Mouse (Mus musculus) heart, embryonic 12.5 days (tissue): Measurements from ENCODE around the gene Trappc10. TPM values are rescaled to one million over a fixed set of nuclear protein-coding genes. Genes with fewer than 3 reads are reported as not detected.
A peak's percentile ranks its signal among the peaks of the same experiment; 100 is the strongest.

ENCODE experiments used
- ATAC-seq: fragments of 200-750 bp; cut with Nextera tagmentation; 2 replicates; pipeline ENCODE4 v1.8.0; 2017; ENCODE audit warnings: moderate TSS enrichment, moderate library complexity; ENCODE audit not compliant: insufficient number of reproducible peaks, low FRiP score
- H3K27ac ChIP-seq: fragments of 300-500 bp; sonication (generic); 2 replicates; pipeline ENCODE4 v1.5.1; 2016; ENCODE audit warnings: mild to moderate bottlenecking, moderate library complexity; ENCODE audit not compliant: poor library complexity, severe bottlenecking
- H3K27me3 ChIP-seq: fragments of 300-500 bp; sonication (generic); replicated peaks from 2 replicates; pipeline ENCODE4 v1.6.1; 2016; ENCODE audit warnings: mild to moderate bottlenecking, moderate library complexity
- H3K36me3 ChIP-seq: fragments of 300-500 bp; sonication (generic); 2 replicates; pipeline ENCODE4 v1.6.1; 2016; ENCODE audit warnings: mild to moderate bottlenecking, moderate library complexity
- H3K4me1 ChIP-seq: fragments of 300-500 bp; sonication (generic); replicated peaks from 2 replicates; pipeline ENCODE4 v1.6.1; 2016; ENCODE audit warnings: mild to moderate bottlenecking
- H3K4me2 ChIP-seq: fragments of 300-500 bp; sonication (generic); 2 replicates; pipeline ENCODE4 v1.6.1; 2016; ENCODE audit warnings: mild to moderate bottlenecking, moderate library complexity
- H3K4me3 ChIP-seq: fragments of 300-500 bp; sonication (generic); 2 replicates; pipeline ENCODE4 v1.5.1; 2016; ENCODE audit warnings: mild to moderate bottlenecking
- H3K9ac ChIP-seq: fragments of 300-500 bp; sonication (generic); 2 replicates; pipeline ENCODE4 v1.6.1; 2016; ENCODE audit warnings: mild to moderate bottlenecking, moderate library complexity
- H3K9me3 ChIP-seq: fragments of 300-500 bp; sonication (generic); replicated peaks from 2 replicates; pipeline ENCODE4 v1.6.1; 2016; ENCODE audit warnings: mild to moderate bottlenecking, moderate library complexity
- WGBS: fragments of 180-500 bp; shearing (Covaris S2); methylation state at CpG from one replicate; pipeline ENCODE4 v1.1.7; 2016; 5-methylcytosine and 5-hydroxymethylcytosine counted together
- polyA plus RNA-seq: library from polyadenylated mRNA; unstranded; fragments of >200 nt; fragmentation: Nextera tagmentation; extraction: Ambion mirVana; gene quantifications from 2 replicates; pipeline ENCODE4 v1.2.1, GENCODE M21; 2016

Gene Trappc10
- polyA plus RNA-seq, 1 experiment from 2014 or later, result 14.5 TPM

DNA sequence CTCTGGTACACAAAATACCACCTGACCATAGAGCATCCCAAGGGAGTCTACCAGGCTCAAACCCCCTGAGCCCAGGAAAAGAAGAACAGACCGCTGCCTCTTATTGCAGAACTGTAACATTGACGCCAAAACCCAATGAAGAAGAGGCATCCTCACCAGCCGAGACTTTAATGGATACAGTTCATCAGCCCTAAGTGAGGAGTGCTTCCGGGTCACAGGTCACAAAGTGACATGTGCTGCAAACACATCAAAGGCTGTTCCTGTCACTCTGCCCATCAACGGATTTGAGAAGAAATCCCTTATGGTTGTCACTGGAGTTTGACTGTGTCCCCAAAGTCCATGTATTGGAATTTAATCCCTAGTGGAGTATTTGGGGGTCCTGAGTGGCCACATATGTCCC is 14.8 kb upstream of the Trappc10 start:
- WGBS, result 70% methylated on average over 5 of the region's 5 CpGs
- ATAC-seq, result no peak
- no peak overlapping the region for H3K4me2 ChIP-seq

DNA sequence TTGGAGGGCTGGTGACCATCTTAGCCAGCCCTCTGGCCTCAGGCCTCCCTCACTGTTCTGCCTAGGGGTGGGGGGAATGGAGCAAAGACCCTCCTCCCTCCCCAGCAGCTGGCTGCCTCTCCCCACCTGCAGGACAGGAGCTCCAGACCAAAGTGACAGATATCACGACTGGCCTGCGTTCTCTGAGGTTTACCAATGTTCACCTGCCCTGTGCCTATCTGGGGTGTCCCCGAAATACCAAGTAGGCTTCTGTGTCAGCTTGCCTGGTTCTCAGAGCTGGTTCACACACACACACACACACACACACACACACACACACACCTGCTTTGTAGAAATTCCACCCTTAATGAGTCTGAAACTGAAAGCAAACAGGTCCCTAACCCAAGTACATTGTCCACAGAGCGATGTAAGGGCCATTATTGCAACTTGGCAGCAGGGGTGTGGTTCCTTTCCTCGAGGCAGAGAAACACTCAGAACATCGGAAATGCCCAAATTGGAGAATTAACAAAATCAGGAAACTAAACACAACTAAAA is 13.8 kb upstream of the Trappc10 start:
- H3K9me3 ChIP-seq, result no peaks in the 10 kb centered on the region
- H3K4me3 ChIP-seq, result no peak overlapping the region
- H3K27me3 ChIP-seq, result peaks cover 10% of the 10 kb centered on the region
- no peaks in the 10 kb centered on the region; the same call in 1 of the 2 replicates for H3K4me1 ChIP-seq
- no peaks in the 10 kb centered on the region for H3K36me3 ChIP-seq
- no peak overlapping the region for H3K4me2 ChIP-seq
- ATAC-seq, result no peak
- H3K27ac ChIP-seq, result no peak overlapping the region
- no peak overlapping the region for H3K9ac ChIP-seq
- WGBS, result 75% methylated on average over 6 of the region's 6 CpGs

More for the DNA sequence above, 14.8 kb upstream of the Trappc10 start:
- Histone ChIP-seq H3K4me3 (no peak overlapping the region), H3K9me3 (no peaks in the 10 kb centered on the region), H3K9ac (no peak overlapping the region), H3K27ac (no peak overlapping the region), H3K4me1 (no peaks in the 10 kb centered on the region; the same call in 1 of the 2 replicates), H3K36me3 (no peaks in the 10 kb centered on the region), H3K27me3 (peaks cover 10% of the 10 kb centered on the region)

DNA sequence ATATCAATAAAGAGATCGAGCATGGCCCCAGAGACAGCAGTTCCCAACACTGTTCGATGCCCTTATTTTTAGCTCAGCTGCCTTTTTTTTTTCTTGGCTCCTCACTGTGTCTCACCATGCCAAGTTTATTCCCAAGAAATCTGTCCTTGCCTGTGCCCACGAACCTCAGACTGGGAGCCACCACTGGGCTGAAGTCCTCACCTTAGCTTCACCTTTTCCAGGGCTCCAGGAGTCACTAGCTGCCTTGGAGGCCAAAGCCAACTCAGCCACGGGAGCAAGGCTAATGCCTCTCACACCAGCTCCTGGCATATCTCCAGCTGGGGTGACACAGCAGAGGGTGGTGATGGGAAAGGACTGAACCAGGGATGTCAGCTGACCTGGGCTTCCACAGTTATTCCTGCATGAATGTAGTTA is 11.2 kb upstream of the Trappc10 start:
- Histone ChIP-seq H3K27me3 (peaks cover 16% of the 10 kb centered on the region), H3K4me2 (no peak overlapping the region), H3K9ac (no peak overlapping the region), H3K4me1 (no peaks in the 10 kb centered on the region; the same call in 1 of the 2 replicates), H3K9me3 (no peaks in the 10 kb centered on the region; the same call in 1 of the 2 replicates), H3K27ac (no peak overlapping the region), H3K4me3 (no peak overlapping the region), H3K36me3 (no peaks in the 10 kb centered on the region)
- WGBS, result 58% methylated on average over 4 of the region's 4 CpGs
- ATAC-seq, result no peak

DNA sequence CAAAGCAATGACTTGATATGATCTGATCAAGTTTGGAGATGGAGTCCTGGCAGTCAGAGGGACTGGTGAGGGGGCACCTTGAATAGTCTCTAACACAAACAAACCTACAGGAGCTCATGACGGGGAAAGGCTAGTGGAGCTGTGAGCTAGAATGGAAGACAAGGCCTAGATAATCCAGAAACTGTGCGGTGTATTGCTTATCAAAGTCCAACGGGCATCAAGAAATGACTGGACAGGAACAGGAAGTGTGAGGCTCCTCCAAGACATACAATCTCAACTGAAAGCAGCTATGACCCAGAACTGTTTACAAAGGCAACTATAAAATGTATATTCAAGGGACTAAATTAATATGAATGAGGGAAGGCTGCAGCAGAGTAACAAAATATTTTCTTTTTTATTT is 2.8 kb upstream of the Trappc10 start:
- Histone ChIP-seq H3K27ac (no peak overlapping the region), H3K9ac (no peak overlapping the region), H3K27me3 (peaks cover 6% of the 10 kb centered on the region; the same call in 1 of the 2 replicates), H3K4me2 (no peak overlapping the region), H3K4me1 (peaks cover 16% of the 10 kb centered on the region), H3K4me3 (no peak overlapping the region), H3K9me3 (peaks cover 7% of the 10 kb centered on the region; the same call in 1 of the 2 replicates), H3K36me3 (no peaks in the 10 kb centered on the region)
- WGBS, result 60% methylated on average over 3 of the region's 3 CpGs
- no peak for ATAC-seq

DNA sequence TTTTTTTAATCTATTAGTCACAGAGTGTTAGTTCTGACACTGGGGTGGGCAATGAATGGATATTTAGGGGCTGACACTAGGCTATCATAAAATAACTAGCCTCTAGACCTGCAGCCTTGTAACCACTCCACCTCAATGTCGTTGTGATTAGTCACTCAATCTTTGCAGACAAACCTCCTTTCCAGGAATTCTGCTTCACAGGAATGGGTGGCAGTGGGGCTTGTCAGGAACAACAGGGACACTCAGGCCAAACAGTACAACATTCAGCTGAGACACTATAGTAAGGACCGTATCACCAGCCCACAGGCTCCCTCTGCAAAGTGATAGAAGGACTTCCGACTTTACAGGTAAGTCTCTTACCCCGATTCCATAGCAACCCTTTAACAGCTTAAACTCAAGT is 2.3 kb upstream of the Trappc10 start:
- peaks cover 7% of the 10 kb centered on the region; the same call in 1 of the 2 replicates for H3K9me3 ChIP-seq
- no peak overlapping the region for H3K9ac ChIP-seq
- H3K27me3 ChIP-seq, result 0 out of 2 replicates have a peak, but pooled peaks cover 6% of the 10 kb centered on the region
- no peak for ATAC-seq
- H3K4me2 ChIP-seq, result no peak overlapping the region
- H3K27ac ChIP-seq, result no peak overlapping the region
- 75% methylated on average over 4 of the region's 4 CpGs for WGBS
- H3K36me3 ChIP-seq, result no peaks in the 10 kb centered on the region
- peaks cover 16% of the 10 kb centered on the region for H3K4me1 ChIP-seq
- H3K4me3 ChIP-seq, result no peak overlapping the region

DNA sequence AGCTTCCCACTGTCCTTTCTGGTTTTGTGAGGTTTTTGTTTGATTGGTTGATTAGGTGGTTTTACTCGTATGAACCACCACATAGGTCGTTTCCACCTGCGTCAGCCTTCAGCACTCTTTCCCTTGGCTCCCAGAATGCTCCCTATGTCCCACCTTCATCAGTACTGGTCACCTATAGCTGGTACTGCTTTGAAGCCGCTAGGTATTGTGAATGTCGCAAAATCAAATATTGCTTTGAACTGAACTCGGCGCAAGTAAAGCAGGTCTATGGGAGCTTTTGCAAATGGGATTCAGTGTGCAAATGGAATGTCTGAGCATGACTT is 745 bp upstream of the Trappc10 start:
- H3K4me2 ChIP-seq, result peak overlapping the region; percentile 73
- no peaks in the 10 kb centered on the region for H3K27me3 ChIP-seq
- 22% methylated on average over 7 of the region's 7 CpGs for WGBS
- H3K4me1 ChIP-seq, result peaks cover 16% of the 10 kb centered on the region
- peak overlapping the region; percentile 66 for H3K4me3 ChIP-seq
- peak overlapping the region; percentile 79 for H3K9ac ChIP-seq
- H3K9me3 ChIP-seq, result 0 out of 2 replicates have a peak, but pooled peaks cover 7% of the 10 kb centered on the region
- ATAC-seq, result no peak
- H3K36me3 ChIP-seq, result no peaks in the 10 kb centered on the region
- 0 out of 2 replicates have a peak overlapping the region, but pooled peaks have one; percentile 12 for H3K27ac ChIP-seq

DNA sequence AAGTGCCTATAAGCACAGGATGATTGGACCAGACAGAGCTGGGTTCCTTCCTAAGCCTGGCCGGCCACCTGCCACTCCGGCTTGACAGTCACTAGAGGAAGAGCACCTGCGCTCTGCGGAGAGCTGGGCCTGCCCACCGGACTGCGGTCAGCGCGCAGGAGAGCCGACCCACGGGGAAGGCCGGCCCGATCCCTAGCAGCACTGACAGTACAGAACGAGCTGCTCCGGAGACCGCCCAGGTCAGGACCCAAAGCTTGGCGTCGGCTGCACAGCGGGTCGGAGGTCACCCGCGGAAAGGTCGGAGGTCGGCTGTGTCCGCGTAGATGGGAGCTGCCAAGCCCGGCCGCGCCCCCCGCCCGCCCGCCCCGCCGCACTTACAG is 393 bp downstream of the Trappc10 start:
- H3K4me3 ChIP-seq, result peak overlapping the region; percentile 66
- no peak overlapping the region for H3K27ac ChIP-seq
- H3K27me3 ChIP-seq, result no peaks in the 10 kb centered on the region

DNA sequence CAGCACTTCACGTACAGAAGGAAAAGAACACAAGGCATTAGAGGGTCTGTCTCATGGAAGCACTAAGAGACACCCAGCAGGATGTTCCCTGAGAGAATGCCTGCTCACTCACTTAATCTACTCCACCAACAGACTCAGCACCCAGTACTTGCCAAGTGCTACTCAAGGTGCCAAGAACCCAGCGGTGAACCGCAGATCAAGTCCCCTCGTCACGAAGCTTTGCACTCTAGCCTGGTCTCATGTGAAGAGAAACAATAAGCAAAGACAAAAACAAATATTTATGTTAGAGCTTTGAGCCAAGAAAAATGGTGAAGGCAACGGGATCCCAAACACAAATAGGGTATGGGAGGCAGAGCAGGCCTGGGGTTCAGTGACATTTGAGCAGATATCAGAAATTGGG is 5.5 kb downstream of the Trappc10 start:
- H3K4me2 ChIP-seq, result no peak overlapping the region
- H3K9me3 ChIP-seq, result no peaks in the 10 kb centered on the region
- H3K4me1 ChIP-seq, result peaks cover 14% of the 10 kb centered on the region
- ATAC-seq, result no peak
- 81% methylated on average over 6 of the region's 6 CpGs for WGBS
- peaks cover 6% of the 10 kb centered on the region; the same call in 1 of the 2 replicates for H3K36me3 ChIP-seq
- H3K27ac ChIP-seq, result no peak overlapping the region
- no peak overlapping the region for H3K4me3 ChIP-seq
- no peaks in the 10 kb centered on the region for H3K27me3 ChIP-seq
- H3K9ac ChIP-seq, result no peak overlapping the region

More for the DNA sequence above, 393 bp downstream of the Trappc10 start:
- peaks cover 16% of the 10 kb centered on the region for H3K4me1 ChIP-seq
- H3K9ac ChIP-seq, result peak overlapping the region; percentile 79
- 0% methylated on average over 30 of the region's 33 CpGs for WGBS
- H3K4me2 ChIP-seq, result peak overlapping the region; percentile 73
- no peaks in the 10 kb centered on the region for H3K36me3 ChIP-seq
- peak; percentile 60 for ATAC-seq
- 0 out of 2 replicates have a peak, but pooled peaks cover 7% of the 10 kb centered on the region for H3K9me3 ChIP-seq

DNA sequence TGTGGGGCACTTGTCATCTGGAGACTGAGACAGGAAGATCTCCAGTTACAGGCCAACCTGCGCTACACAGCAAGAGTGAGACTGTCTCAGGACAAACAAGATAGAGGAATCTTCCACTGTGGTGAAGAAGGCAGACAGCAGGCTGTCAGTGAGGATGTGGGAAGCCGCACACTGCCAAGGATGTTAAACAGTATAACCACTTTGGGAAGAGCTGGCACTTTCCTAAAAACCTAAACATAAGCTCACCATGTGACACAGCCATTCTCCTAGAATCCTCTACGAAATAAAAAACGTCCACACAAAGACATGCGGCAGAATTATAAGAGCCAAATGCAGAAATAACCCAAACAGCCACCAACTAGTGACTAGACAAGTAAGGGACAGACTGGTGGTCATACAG is 6.1 kb downstream of the Trappc10 start:
- H3K27me3 ChIP-seq, result no peaks in the 10 kb centered on the region
- H3K9ac ChIP-seq, result no peak overlapping the region
- no peak overlapping the region for H3K27ac ChIP-seq
- 91% methylated on average over 5 of the region's 5 CpGs for WGBS
- no peaks in the 10 kb centered on the region for H3K9me3 ChIP-seq
- no peak overlapping the region for H3K4me3 ChIP-seq
- no peak for ATAC-seq
- H3K4me2 ChIP-seq, result no peak overlapping the region
- peaks cover 9% of the 10 kb centered on the region for H3K4me1 ChIP-seq
- peaks cover 6% of the 10 kb centered on the region; the same call in 1 of the 2 replicates for H3K36me3 ChIP-seq

DNA sequence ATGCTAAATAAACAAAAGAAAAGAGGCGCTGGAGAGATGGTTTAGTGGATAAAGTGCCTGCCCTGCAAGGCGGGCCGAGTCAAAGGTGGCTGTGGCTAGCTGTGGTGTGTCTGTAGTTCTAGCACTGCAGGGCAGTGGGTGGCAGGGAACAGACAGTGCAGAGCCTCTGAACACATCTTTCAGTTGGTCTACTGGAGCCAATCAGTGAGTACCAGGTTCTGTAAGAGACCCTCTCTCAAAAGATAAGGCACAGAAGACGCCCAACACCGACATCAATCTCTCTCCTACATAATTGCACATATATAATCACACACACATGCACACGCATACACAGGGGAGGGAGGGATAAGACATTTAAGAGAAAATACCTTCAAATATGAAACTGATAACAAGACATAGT is 6.6 kb downstream of the Trappc10 start:
- WGBS, result 83% methylated on average over 6 of the region's 6 CpGs
- no peak for ATAC-seq
- peaks cover 6% of the 10 kb centered on the region; the same call in 1 of the 2 replicates for H3K36me3 ChIP-seq
- H3K27ac ChIP-seq, result no peak overlapping the region
- no peaks in the 10 kb centered on the region for H3K9me3 ChIP-seq
- H3K4me1 ChIP-seq, result peaks cover 4% of the 10 kb centered on the region; the same call in 1 of the 2 replicates
- H3K9ac ChIP-seq, result no peak overlapping the region
- H3K4me2 ChIP-seq, result no peak overlapping the region
- no peaks in the 10 kb centered on the region for H3K27me3 ChIP-seq
- H3K4me3 ChIP-seq, result no peak overlapping the region

DNA sequence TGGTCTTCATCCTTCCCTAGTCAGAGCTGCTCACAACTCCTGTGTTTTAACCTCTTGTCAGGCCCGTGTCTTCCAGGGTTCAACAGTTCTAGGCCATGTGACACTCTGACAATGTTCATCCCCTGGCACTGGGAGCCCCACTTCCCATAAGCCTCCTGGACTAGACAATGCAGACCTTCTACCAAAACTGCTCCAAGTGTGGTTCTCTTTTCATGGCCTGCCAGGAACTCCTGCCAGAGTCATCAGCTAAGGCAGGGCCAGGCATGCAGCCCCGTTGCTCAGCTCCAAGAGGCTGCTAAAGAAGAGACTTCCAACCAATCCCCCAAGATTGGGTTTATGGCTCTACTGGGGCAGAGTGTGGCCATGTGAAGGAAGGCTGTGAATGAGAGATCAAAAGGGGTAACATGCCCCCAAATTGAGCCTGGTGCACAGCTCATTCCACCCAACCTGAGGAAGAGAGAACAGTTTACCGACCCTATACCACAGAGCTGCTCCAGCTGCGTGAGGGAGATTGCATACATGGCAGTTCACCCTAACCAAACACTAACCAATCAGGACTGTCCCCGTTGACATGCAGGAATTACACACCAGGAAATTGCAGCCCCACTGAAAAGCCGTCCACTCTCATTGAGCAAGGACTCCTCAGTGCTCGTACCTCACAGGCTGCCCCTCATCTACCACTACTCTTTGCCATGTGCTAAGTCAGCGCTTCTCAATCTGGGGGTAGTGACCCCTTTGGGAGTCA is 7.4 kb downstream of the Trappc10 start:
- no peak for ATAC-seq
- H3K36me3 ChIP-seq, result peaks cover 6% of the 10 kb centered on the region; the same call in 1 of the 2 replicates
- H3K4me2 ChIP-seq, result no peak overlapping the region
- peaks cover 9% of the 10 kb centered on the region for H3K4me1 ChIP-seq
- no peak overlapping the region for H3K27ac ChIP-seq
- WGBS, result 88% methylated on average over 8 of the region's 8 CpGs
- no peak overlapping the region for H3K4me3 ChIP-seq
- H3K9ac ChIP-seq, result no peak overlapping the region
- H3K27me3 ChIP-seq, result no peaks in the 10 kb centered on the region
- no peaks in the 10 kb centered on the region for H3K9me3 ChIP-seq
